Mouse (Mus musculus): ENCODE data around the gene Ccdc144b. TPM values are rescaled to one million over a fixed set of nuclear protein-coding genes. Genes with fewer than 3 reads are reported as not detected.

Gene Ccdc144b
- polyA plus RNA-seq, 1 experiment: not detected

DNA sequence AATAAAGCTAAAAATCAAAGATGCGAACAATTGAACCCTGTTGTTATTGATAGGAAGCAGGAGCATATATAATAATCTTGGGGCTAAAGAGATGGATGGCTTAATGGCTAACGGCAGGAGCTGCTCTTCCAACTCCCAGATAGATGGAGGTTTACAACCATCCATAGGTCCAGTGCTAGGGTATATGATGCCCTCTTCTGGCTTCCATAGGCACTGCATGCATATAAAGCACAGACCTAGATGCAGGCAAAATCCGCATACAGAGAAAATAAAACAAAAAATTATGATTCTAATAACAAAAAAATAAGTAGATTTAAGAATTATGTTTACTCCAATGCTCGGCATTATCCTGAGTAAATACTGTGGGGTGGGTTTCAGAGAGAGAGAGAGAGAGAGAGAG lies 80.4 kb downstream of the Ccdc144b start:
- DNase-seq (ENCODE audit: low read depth): peak; percentile 50
- TF ChIP-seq POLR2A (IDR thresholded peaks at IDR 0.05; ENCODE audit: borderline replicate concordance, extremely low read depth, insufficient read depth, insufficient read length, poor library complexity, severe bottlenecking) (no peak), CTCF (IDR thresholded peaks at IDR 0.05; ENCODE audit: borderline replicate concordance, extremely low read depth, insufficient read depth, insufficient read length) (peak; percentile 55; the same call in 1 of the 2 replicates)

GRCm38 (mm10) chr3:35971149-35971548 lies 82.2 kb downstream of the Ccdc144b start:
- no peak for DNase-seq (ENCODE audit: low read depth)
- TF ChIP-seq CTCF (IDR thresholded peaks at IDR 0.05; ENCODE audit: borderline replicate concordance, extremely low read depth, insufficient read depth, insufficient read length): no peak
- no peak for TF ChIP-seq POLR2A (IDR thresholded peaks at IDR 0.05; ENCODE audit: borderline replicate concordance, extremely low read depth, insufficient read depth, insufficient read length, poor library complexity, severe bottlenecking)

DNA sequence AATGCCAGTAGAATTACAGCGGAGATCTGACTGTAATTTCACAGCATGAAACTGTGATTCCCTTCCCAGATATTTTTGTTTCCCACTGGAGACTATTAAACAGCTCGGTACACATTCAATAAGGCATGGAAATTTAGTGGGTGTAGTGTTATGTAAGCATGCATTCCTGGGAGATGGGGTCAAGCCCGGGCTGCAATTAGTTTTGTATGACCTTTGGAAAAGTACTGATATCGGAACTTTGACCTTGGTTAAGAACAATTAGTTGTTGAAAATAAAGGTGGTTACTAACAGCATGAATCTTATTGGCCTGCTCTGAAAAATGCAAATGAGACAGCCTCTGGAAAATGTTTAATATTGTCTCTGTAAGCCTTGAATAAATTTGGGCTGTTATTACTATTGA lies 82.9 kb downstream of the Ccdc144b start:
- no peak for DNase-seq (ENCODE audit: low read depth)
- TF ChIP-seq CTCF (IDR thresholded peaks at IDR 0.05; ENCODE audit: borderline replicate concordance, extremely low read depth, insufficient read depth, insufficient read length) (no peak), POLR2A (IDR thresholded peaks at IDR 0.05; ENCODE audit: borderline replicate concordance, extremely low read depth, insufficient read depth, insufficient read length, poor library complexity, severe bottlenecking) (no peak)

DNA sequence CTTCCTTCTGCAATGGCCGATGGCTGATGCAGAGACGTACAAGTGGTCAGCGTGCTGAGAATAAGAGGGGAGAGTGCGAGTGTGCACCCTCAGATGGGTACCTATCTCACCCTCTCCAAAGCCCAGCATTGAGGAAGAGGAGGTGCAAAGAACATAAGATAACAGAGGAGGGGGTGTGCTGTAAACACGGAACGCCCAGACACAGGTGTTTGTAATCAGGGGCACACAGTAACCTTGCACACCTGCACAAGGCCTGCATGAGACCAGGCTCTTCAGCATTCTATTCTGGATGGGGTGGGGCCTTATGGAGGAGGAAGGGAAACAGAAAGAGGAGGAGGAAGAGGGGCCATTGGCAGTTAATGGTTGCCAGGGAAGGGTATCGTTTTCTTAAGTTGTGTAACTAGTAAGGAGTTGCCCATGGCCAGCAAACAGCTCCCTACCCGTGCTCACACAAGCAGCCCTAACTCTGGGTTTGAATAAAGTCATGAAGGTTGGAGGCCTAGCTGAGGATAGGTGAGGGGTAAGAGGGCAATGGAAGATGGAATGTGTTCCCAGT lies 85.9 kb downstream of the Ccdc144b start:
- no peak for TF ChIP-seq POLR2A (IDR thresholded peaks at IDR 0.05; ENCODE audit: borderline replicate concordance, extremely low read depth, insufficient read depth, insufficient read length, poor library complexity, severe bottlenecking)
- TF ChIP-seq CTCF (IDR thresholded peaks at IDR 0.05; ENCODE audit: borderline replicate concordance, extremely low read depth, insufficient read depth, insufficient read length): no peak
- no peak for DNase-seq (ENCODE audit: low read depth)

- no peak for DNase-seq (ENCODE audit: low read depth)
- no peak for TF ChIP-seq CTCF (IDR thresholded peaks at IDR 0.05; ENCODE audit: borderline replicate concordance, extremely low read depth, insufficient read depth, insufficient read length)
- no peak for TF ChIP-seq POLR2A (IDR thresholded peaks at IDR 0.05; ENCODE audit: borderline replicate concordance, extremely low read depth, insufficient read depth, insufficient read length, poor library complexity, severe bottlenecking)
Measured at GRCm38 (mm10) chr3:35966493-35966892, 86.9 kb downstream of the Ccdc144b start.

GRCm38 (mm10) chr3:35964928-35965327 lies 88.4 kb downstream of the Ccdc144b start:
- DNase-seq (ENCODE audit: low read depth): no peak
- no peak for TF ChIP-seq CTCF (IDR thresholded peaks at IDR 0.05; ENCODE audit: borderline replicate concordance, extremely low read depth, insufficient read depth, insufficient read length)
- TF ChIP-seq POLR2A (IDR thresholded peaks at IDR 0.05; ENCODE audit: borderline replicate concordance, extremely low read depth, insufficient read depth, insufficient read length, poor library complexity, severe bottlenecking): no peak

DNA sequence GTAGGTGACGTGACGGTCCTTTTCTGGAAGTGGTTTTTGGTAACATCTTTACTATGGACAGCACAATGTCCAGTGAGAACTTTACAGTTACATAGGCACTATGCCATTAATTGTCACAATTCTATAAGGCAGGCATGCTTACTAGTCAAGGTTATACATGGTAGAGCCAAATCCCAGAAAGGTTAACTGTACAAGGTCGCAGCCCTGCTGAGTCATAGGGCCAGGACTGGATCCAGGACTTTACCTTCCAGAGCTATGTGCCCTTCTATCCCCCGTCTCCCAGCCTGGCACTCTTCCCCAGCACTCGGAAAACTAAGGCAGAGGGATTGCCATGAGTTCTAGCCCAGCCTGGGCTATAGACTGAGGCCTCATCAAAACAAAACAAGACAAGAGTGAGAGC lies 89.4 kb downstream of the Ccdc144b start:
- TF ChIP-seq POLR2A (IDR thresholded peaks at IDR 0.05; ENCODE audit: borderline replicate concordance, extremely low read depth, insufficient read depth, insufficient read length, poor library complexity, severe bottlenecking) (no peak), CTCF (IDR thresholded peaks at IDR 0.05; ENCODE audit: borderline replicate concordance, extremely low read depth, insufficient read depth, insufficient read length) (no peak)
- DNase-seq (ENCODE audit: low read depth): no peak

DNA sequence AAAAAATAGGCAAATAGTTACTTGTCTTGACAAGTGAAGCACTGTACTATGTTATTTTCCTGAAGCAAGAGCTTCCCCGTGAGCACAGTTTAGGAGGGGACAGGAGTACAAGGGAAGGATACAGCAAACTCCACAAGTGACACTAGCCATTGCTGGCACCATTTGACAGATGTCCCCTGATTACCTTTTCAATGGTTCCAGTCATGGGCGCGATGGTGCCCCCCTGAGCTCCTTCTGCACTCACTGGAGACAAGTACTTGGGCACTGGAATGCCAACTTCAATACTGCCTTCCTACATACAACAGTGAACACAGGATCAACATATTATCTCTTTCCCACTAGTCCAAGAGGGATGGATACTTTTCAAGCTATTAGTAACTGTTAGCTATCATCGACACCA lies 89.9 kb downstream of the Ccdc144b start:
- no peak for DNase-seq (ENCODE audit: low read depth)
- TF ChIP-seq POLR2A (IDR thresholded peaks at IDR 0.05; ENCODE audit: borderline replicate concordance, extremely low read depth, insufficient read depth, insufficient read length, poor library complexity, severe bottlenecking) (no peak), CTCF (IDR thresholded peaks at IDR 0.05; ENCODE audit: borderline replicate concordance, extremely low read depth, insufficient read depth, insufficient read length) (no peak)

DNA sequence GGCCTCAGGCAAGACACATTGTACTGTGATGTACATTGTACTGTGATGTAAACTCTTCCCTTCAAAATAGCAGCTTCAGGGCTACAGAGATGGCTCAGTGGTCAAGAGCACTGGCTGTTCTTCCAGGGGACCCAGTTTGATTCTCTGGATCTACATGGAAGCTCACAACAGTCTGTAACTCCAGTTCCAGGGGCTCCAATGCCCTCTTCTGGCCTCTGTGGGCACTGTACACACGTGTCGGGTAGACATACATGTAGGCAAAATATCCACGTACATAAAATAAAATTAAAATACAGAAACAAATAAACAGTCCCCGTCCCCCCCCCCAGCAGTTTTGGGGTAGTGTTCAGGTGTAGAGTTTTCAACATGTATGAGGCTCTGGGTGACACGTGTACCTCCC lies 90.4 kb downstream of the Ccdc144b start:
- DNase-seq (ENCODE audit: low read depth): peak; percentile 4
- TF ChIP-seq CTCF (IDR thresholded peaks at IDR 0.05; ENCODE audit: borderline replicate concordance, extremely low read depth, insufficient read depth, insufficient read length) (0 out of 2 replicates have a peak, but pooled peaks have one; percentile 6), POLR2A (IDR thresholded peaks at IDR 0.05; ENCODE audit: borderline replicate concordance, extremely low read depth, insufficient read depth, insufficient read length, poor library complexity, severe bottlenecking) (no peak)

Other genes with a start within 250 kb of the Ccdc144b start
- 26.8 and 38.0 TPM in 2 replicates for gene Dcun1d1, start 116.1 kb downstream of the Ccdc144b start, polyA plus RNA-seq (2012; rRNA removed)
- 20.5 and 21.2 TPM in 2 replicates for gene Mccc1, start 52.9 kb downstream of the Ccdc144b start, polyA plus RNA-seq (2012; rRNA removed)
- 45.6 and 48.5 TPM in 2 replicates for gene Acad9, start 12.4 kb upstream of the Ccdc144b start, polyA plus RNA-seq (2012; rRNA removed)
- 3.9 and 7.5 TPM in 2 replicates for gene D3Ertd254e, start 97.5 kb upstream of the Ccdc144b start, polyA plus RNA-seq (2012; rRNA removed)
- 1.4 and 1.5 TPM in 2 replicates for gene Qrfpr, start 168.8 kb upstream of the Ccdc144b start, polyA plus RNA-seq (2012; rRNA removed)